Mouse (Mus musculus): ENCODE data around the gene Kif3a. TPM values are rescaled to one million over a fixed set of nuclear protein-coding genes. Genes with fewer than 3 reads are reported as not detected.

Kif3a gene
- 7.3 TPM for polyA plus RNA-seq (2017; shearing (Covaris generic))

GRCm38 (mm10) chr11:53567224-53568014 lies at the start of gene Kif3a:
Kif3a (plus strand) TSS chr11:53567379.

GRCm38 (mm10) chr11:53519207-53520121 lies 47.7 kb upstream of the Kif3a start, which contains the start of gene Sept8:
Sept8 (plus strand) TSS chr11:53519257.

GRCm38 (mm10) chr11:53618619-53619198 lies 51.5 kb downstream of the Kif3a start, which contains the start of gene Il4:
Il4 (minus strand) TSS chr11:53618669.

GRCm38 (mm10) chr11:53634556-53634955 lies 67.4 kb downstream of the Kif3a start, which contains the start of gene Il13:
Il13 (minus strand) TSS chr11:53634702.

Other genes starting within 250 kb of the Kif3a start
- gene Zcchc10, start 242.7 kb upstream of the Kif3a start, polyA plus RNA-seq (2017; shearing (Covaris generic)): 33.8 TPM
- 139 TPM for gene Aff4, start 216.5 kb upstream of the Kif3a start, polyA plus RNA-seq (2017; shearing (Covaris generic))
- gene Leap2, start 144.2 kb upstream of the Kif3a start, polyA plus RNA-seq (2017; shearing (Covaris generic)): not detected
- 318 TPM for gene Uqcrq, start 136.5 kb upstream of the Kif3a start, polyA plus RNA-seq (2017; shearing (Covaris generic))
- 0.17 TPM for gene Gdf9, start 136.4 kb upstream of the Kif3a start, polyA plus RNA-seq (2017; shearing (Covaris generic))
- gene Gm10447, start 110.3 kb upstream of the Kif3a start, polyA plus RNA-seq (2017; shearing (Covaris generic)): not detected
- not detected for gene Shroom1, start 110.2 kb upstream of the Kif3a start, polyA plus RNA-seq (2017; shearing (Covaris generic))
- not detected for gene Gm9837, start 96.9 kb upstream of the Kif3a start, polyA plus RNA-seq (2017; shearing (Covaris generic))
- not detected for gene Gm9945, start 87.2 kb upstream of the Kif3a start, polyA plus RNA-seq (2017; shearing (Covaris generic))
- gene Sowaha, start 87.1 kb upstream of the Kif3a start, polyA plus RNA-seq (2017; shearing (Covaris generic)): not detected
- 3.3 TPM for gene Sept8, start 48.1 kb upstream of the Kif3a start, polyA plus RNA-seq (2017; shearing (Covaris generic))
- gene Il4, start 51.3 kb downstream of the Kif3a start, polyA plus RNA-seq (2017; shearing (Covaris generic)): 1.5 TPM
- not detected for gene Il13, start 67.3 kb downstream of the Kif3a start, polyA plus RNA-seq (2017; shearing (Covaris generic))
- gene Rad50, start 139.9 kb downstream of the Kif3a start, polyA plus RNA-seq (2017; shearing (Covaris generic)): 44.4 TPM
- not detected for gene Il5, start 153.4 kb downstream of the Kif3a start, polyA plus RNA-seq (2017; shearing (Covaris generic))
- gene Irf1, start 202.6 kb downstream of the Kif3a start, polyA plus RNA-seq (2017; shearing (Covaris generic)): 376 TPM
- 3.2 TPM for gene Gm17334, start 205.8 kb downstream of the Kif3a start, polyA plus RNA-seq (2017; shearing (Covaris generic))